Mouse (Mus musculus): ENCODE results near the gene Olfr731.

Gene Olfr731

GRCm38 (mm10) chr14:50241766-50242165 lies at the start of gene Olfr731:
Gene Olfr731, minus strand, starts transcription at chr14:50241866.
- no peak for DNase-seq

GRCm38 (mm10) chr14:50284106-50284505 lies 42.4 kb upstream of the Olfr731 start, which contains the start of gene Olfr732:
Gene Olfr732, minus strand, starts transcription at chr14:50284206.
- DNase-seq, result no peak

DNA sequence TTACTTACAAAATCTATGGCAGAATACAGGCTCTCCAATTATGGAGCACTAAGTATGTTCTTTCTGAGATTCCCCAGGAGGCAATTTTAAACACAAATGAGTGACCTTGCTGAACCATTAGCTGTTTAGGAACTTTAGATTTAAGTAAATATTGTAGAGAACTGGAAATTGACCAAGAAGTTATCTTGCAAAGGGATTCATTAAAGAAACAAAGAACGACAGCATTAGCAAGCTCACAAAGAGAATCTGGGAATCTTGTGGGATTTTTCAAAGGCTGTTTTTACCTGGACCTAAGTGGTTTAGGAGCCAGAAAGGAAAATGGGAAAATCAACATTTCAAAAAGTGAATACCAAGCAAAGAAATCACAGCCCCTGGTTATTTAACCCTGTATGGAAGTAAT lies 53.6 kb downstream of the Olfr731 start, which contains the start of gene Olfr730:
TSS of gene Olfr730 (minus strand) at position 101 of the 400 bp plus-strand sequence.
- no peak for DNase-seq
